In the genomic region with DNA sequence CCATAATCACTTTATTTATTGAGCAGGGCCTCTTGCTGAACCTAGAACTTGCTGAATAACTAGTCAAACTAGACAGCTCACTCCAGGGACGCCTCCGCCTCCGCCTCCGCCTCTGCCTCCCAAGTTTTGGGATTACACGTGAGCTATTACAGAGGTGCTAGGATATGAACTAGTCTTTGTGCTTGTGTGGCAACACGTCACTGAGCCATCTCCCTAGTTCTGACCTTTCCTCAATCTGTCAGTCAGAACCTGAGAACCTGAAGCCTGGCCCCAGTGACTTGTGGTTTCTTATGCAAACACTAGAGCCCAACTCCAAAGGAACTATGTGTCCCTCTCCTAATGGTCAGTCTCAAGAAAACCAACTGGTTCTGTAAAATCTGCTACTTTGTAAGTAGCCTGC, we compare ENCODE assay signal across 31 mouse cellular contexts. TPM values are rescaled to one million over a fixed set of nuclear protein-coding genes. Genes with fewer than 3 reads are reported as not detected.
A peak's percentile ranks its signal among the peaks of the same experiment; 100 is the strongest.
DNase-seq lines count a peak whose midpoint lies in the region; ATAC-seq and TF ChIP-seq lines count a peak whose summit lies in the region.
"Had no signal": no experiment of that assay in that cellular context is flagged by ENCODE, and none has a peak within 500 bp of the region (broad histone marks: within the 10 kb centered on the region; RNA-seq: fewer than 3 reads in every experiment).

No protein-coding gene starts in this region.

- H3K27me3 ChIP-seq in heart, embryonic 10.5 days (ENCODE audit: insufficient read depth, poor library complexity, severe bottlenecking) = peaks cover 17% of the 10 kb centered on the region
- H3K27me3 ChIP-seq in lung, postnatal 0 days (replicated peaks; ENCODE audit: insufficient read depth, low read length) = no peaks in the 10 kb centered on the region
- no peaks in the 10 kb centered on the region for H3K27me3 ChIP-seq in liver, postnatal 0 days (ENCODE audit: insufficient read depth, low read length)
- H3K27me3 ChIP-seq: lung, embryonic 15.5 days; Patski had no signal

- H3K9ac ChIP-seq in lung, postnatal 0 days (replicated peaks; ENCODE audit: low read depth) = no peak overlapping the region
- no peak overlapping the region for H3K9ac ChIP-seq in liver, postnatal 0 days (replicated peaks)
- H3K9ac ChIP-seq: forebrain, postnatal 0 days; hindbrain, embryonic 14.5 days; limb, embryonic 13.5 days; lung, embryonic 15.5 days; midbrain, embryonic 13.5 days had no signal

- DNase-seq in heart, embryonic 10.5 days (ENCODE audit: low spot score) = peak; percentile 65
- no peak for DNase-seq in heart, postnatal 4 days
- peak; percentile 81 for DNase-seq in lung, postnatal 0 days (ENCODE audit: low spot score)
- DNase-seq in lung, postnatal 4 days = no peak
- peak; percentile 55 for DNase-seq in liver, postnatal 0 days
- no peak for DNase-seq in thymus, postnatal 4 days
- no peak for DNase-seq in cerebellum, postnatal 36 days
- DNase-seq in left cerebral cortex, postnatal 4 days = no peak
- DNase-seq: cerebellum, adult 11-12 months; cerebellum, postnatal 10 days; forebrain, postnatal 0 days; gastrocnemius, postnatal 25 days; thymus, postnatal 25 days had no signal

- TF ChIP-seq EP300 in lung, postnatal 0 days (IDR thresholded peaks at IDR 0.05) = peak; percentile 91
- TF ChIP-seq EP300 in liver, postnatal 0 days (IDR thresholded peaks at IDR 0.05; ENCODE audit: low read depth) = no peak

- H3K4me1 ChIP-seq in heart, embryonic 10.5 days = peaks cover 19% of the 10 kb centered on the region
- H3K4me1 ChIP-seq in lung, postnatal 0 days (ENCODE audit: insufficient read depth, low read depth, low read length) = peaks cover 3% of the 10 kb centered on the region; the same call in 1 of the 2 replicates
- H3K4me1 ChIP-seq in liver, postnatal 0 days (ENCODE audit: insufficient read depth) = peaks cover 11% of the 10 kb centered on the region
- H3K4me1 ChIP-seq: limb, embryonic 13.5 days; midbrain, embryonic 13.5 days had no signal

- intact Hi-C loops in left cerebral cortex, postnatal 4 days (cut with DNase I) = no loop called here

- peak; percentile 51 for ATAC-seq in lung, postnatal 0 days
- ATAC-seq in liver, postnatal 0 days = no peak
- ATAC-seq: forebrain, postnatal 0 days; inflammation-experienced regulatory T-cells, adult 6 months; midbrain, embryonic 13.5 days; Patski had no signal

- no peak overlapping the region for H3K4me3 ChIP-seq in heart, embryonic 10.5 days
- no peak overlapping the region for H3K4me3 ChIP-seq in lung, postnatal 0 days (ENCODE audit: low read depth, low read length)
- no peak overlapping the region for H3K4me3 ChIP-seq in liver, postnatal 0 days (ENCODE audit: low read depth, low read length)
- H3K4me3 ChIP-seq: heart, adult 2 months; limb, embryonic 13.5 days; lung, embryonic 15.5 days; megakaryocyte, embryonic 14.5 days; midbrain, embryonic 13.5 days had no signal

- no peaks in the 10 kb centered on the region for H3K9me3 ChIP-seq in heart, embryonic 10.5 days
- H3K9me3 ChIP-seq in lung, postnatal 0 days (ENCODE audit: low read length) = no peaks in the 10 kb centered on the region
- no peaks in the 10 kb centered on the region for H3K9me3 ChIP-seq in liver, postnatal 0 days (ENCODE audit: low read length)
- H3K9me3 ChIP-seq: G1E; limb, embryonic 13.5 days; lung, embryonic 15.5 days; megakaryocyte, embryonic 14.5 days; midbrain, embryonic 13.5 days had no signal

- no peaks in the 10 kb centered on the region for H3K36me3 ChIP-seq in heart, embryonic 10.5 days
- no peaks in the 10 kb centered on the region for H3K36me3 ChIP-seq in lung, postnatal 0 days (ENCODE audit: insufficient read depth, low read length)
- peaks cover 11% of the 10 kb centered on the region; the same call in 1 of the 2 replicates for H3K36me3 ChIP-seq in liver, postnatal 0 days (replicated peaks; ENCODE audit: insufficient read depth, low read length)
- H3K36me3 ChIP-seq: G1E; limb, embryonic 13.5 days; lung, embryonic 15.5 days; midbrain, embryonic 13.5 days had no signal

- H3K27ac ChIP-seq in heart, embryonic 10.5 days = no peak overlapping the region
- peak overlapping the region; percentile 34 for H3K27ac ChIP-seq in lung, postnatal 0 days (ENCODE audit: low read length)
- H3K27ac ChIP-seq in liver, postnatal 0 days (ENCODE audit: low read depth) = peak overlapping the region; percentile 63
- H3K27ac ChIP-seq: heart, adult 2 months; hindbrain, embryonic 14.5 days; limb, embryonic 13.5 days; lung, embryonic 15.5 days; midbrain, embryonic 13.5 days had no signal

- TF ChIP-seq CTCF in lung, postnatal 0 days (IDR thresholded peaks at IDR 0.05) = no peak
- no peak for TF ChIP-seq CTCF in liver, postnatal 0 days (IDR thresholded peaks at IDR 0.05; ENCODE audit: low read depth)

- no peak overlapping the region for H3K4me2 ChIP-seq in lung, postnatal 0 days (replicated peaks; ENCODE audit: low read depth, low read length)
- no peak overlapping the region for H3K4me2 ChIP-seq in liver, postnatal 0 days (ENCODE audit: low read depth, low read length)
- H3K4me2 ChIP-seq: hindbrain, embryonic 14.5 days; limb, embryonic 13.5 days; lung, embryonic 15.5 days; midbrain, embryonic 13.5 days had no signal

- WGBS in heart, embryonic 10.5 days = 81% methylated on average over 6 of the region's 6 CpGs
- 53% methylated on average over 6 of the region's 6 CpGs for WGBS in lung, postnatal 0 days
- 65% methylated on average over 6 of the region's 6 CpGs for WGBS in liver, postnatal 0 days (ENCODE audit: insufficient replicate concordance)

RNA-seq across cellular contexts. Expression of a gene that starts 4.7 kb away (rescaled TPM):
- polyA plus RNA-seq in heart, embryonic 10.5 days (2016; fragmentation: Nextera tagmentation; extraction: Ambion mirVana) = 0.07 and 0.50 TPM in 2 replicates
- not detected for total RNA-seq in heart, postnatal 4 days (2021)
- polyA plus RNA-seq in lung, postnatal 0 days (2015; fragmentation: Nextera tagmentation; extraction: Ambion mirVana) = 28.0 and 35.9 TPM in 2 replicates
- polyA plus RNA-seq in liver, postnatal 0 days (2015; fragmentation: Nextera tagmentation; extraction: Ambion mirVana) = 10.9 and 12.1 TPM in 2 replicates
- total RNA-seq in left cerebral cortex, postnatal 4 days (2021) = not detected
- total RNA-seq: forebrain, postnatal 0 days; gastrocnemius, postnatal 25 days; monocyte, adult 5-6 weeks; neutrophil, adult 5-6 weeks had no signal
- polyA plus RNA-seq: embryonic facial prominence, embryonic 11.5 days; forebrain, embryonic 11.5 days; forebrain, postnatal 0 days; G1E; heart, embryonic 14.5 days; hindbrain, embryonic 14.5 days; inflammation-experienced regulatory T-cells, adult 6 months; kidney, embryonic 14.5 days; midbrain, embryonic 13.5 days; Patski had no signal

RNA-seq across cellular contexts. Expression of a gene that starts 28.7 kb away (rescaled TPM):
- polyA plus RNA-seq in heart, embryonic 10.5 days (2016; fragmentation: Nextera tagmentation; extraction: Ambion mirVana) = not detected in 2 replicates
- total RNA-seq in heart, postnatal 4 days (2021) = not detected
- polyA plus RNA-seq in lung, postnatal 0 days (2015; fragmentation: Nextera tagmentation; extraction: Ambion mirVana) = 529 and 716 TPM in 2 replicates
- 0.11 TPM in 1 of 2 replicates, not detected in the other for polyA plus RNA-seq in liver, postnatal 0 days (2015; fragmentation: Nextera tagmentation; extraction: Ambion mirVana)
- total RNA-seq in left cerebral cortex, postnatal 4 days (2021) = 1 to 10 TPM; 2.3 to 4.5 TPM
- total RNA-seq: adrenal gland, adult 18-20 months; gastrocnemius, postnatal 25 days; heart, adult 2 months; heart, postnatal 25 days; monocyte, adult 5-6 weeks; neutrophil, adult 5-6 weeks had no signal
- polyA plus RNA-seq: embryonic facial prominence, embryonic 11.5 days; G1E; heart, embryonic 14.5 days; inflammation-experienced regulatory T-cells, adult 6 months; kidney, embryonic 14.5 days; limb, embryonic 13.5 days; midbrain, embryonic 13.5 days; Patski had no signal

RNA-seq across cellular contexts. Expression of a gene that starts 52.5 kb away (rescaled TPM):
- 0.32 and 0.73 TPM in 2 replicates for polyA plus RNA-seq in heart, embryonic 10.5 days (2016; fragmentation: Nextera tagmentation; extraction: Ambion mirVana)
- under 1 TPM; 0.14 to 0.23 TPM for total RNA-seq in heart, postnatal 4 days (2021)
- 20.5 and 21.1 TPM in 2 replicates for polyA plus RNA-seq in lung, postnatal 0 days (2015; fragmentation: Nextera tagmentation; extraction: Ambion mirVana)
- 7.5 and 8.5 TPM in 2 replicates for polyA plus RNA-seq in liver, postnatal 0 days (2015; fragmentation: Nextera tagmentation; extraction: Ambion mirVana)
- 1 to 10 TPM; 4.6 to 5.4 TPM for total RNA-seq in left cerebral cortex, postnatal 4 days (2021)
- total RNA-seq: adrenal gland, adult 18-20 months; G1E; neutrophil, adult 5-6 weeks had no signal
- polyA plus RNA-seq: G1E; heart, embryonic 14.5 days; inflammation-experienced regulatory T-cells, adult 6 months had no signal

RNA-seq across cellular contexts. Expression of a gene that starts 59.3 kb away (rescaled TPM):
- 25.7 and 26.0 TPM in 2 replicates for polyA plus RNA-seq in heart, embryonic 10.5 days (2016; fragmentation: Nextera tagmentation; extraction: Ambion mirVana)
- total RNA-seq in heart, postnatal 4 days (2021) = 10 to 100 TPM; 46.3 to 52.0 TPM
- 6.4 and 6.5 TPM in 2 replicates for polyA plus RNA-seq in lung, postnatal 0 days (2015; fragmentation: Nextera tagmentation; extraction: Ambion mirVana)
- 17.7 and 21.1 TPM in 2 replicates for polyA plus RNA-seq in liver, postnatal 0 days (2015; fragmentation: Nextera tagmentation; extraction: Ambion mirVana)
- 10 to 100 TPM; 15.3 to 16.3 TPM for total RNA-seq in left cerebral cortex, postnatal 4 days (2021)
- total RNA-seq: neutrophil, adult 5-6 weeks had no signal

RNA-seq across cellular contexts. Expression of a gene that starts 59.3 kb away (rescaled TPM):
- polyA plus RNA-seq in heart, embryonic 10.5 days (2016; fragmentation: Nextera tagmentation; extraction: Ambion mirVana) = 0.15 TPM in 1 of 2 replicates, not detected in the other
- not detected for total RNA-seq in heart, postnatal 4 days (2021)
- not detected in 2 replicates for polyA plus RNA-seq in lung, postnatal 0 days (2015; fragmentation: Nextera tagmentation; extraction: Ambion mirVana)
- not detected in 2 replicates for polyA plus RNA-seq in liver, postnatal 0 days (2015; fragmentation: Nextera tagmentation; extraction: Ambion mirVana)
- not detected for total RNA-seq in left cerebral cortex, postnatal 4 days (2021)
- total RNA-seq: adrenal gland, adult 18-20 months; forebrain, postnatal 0 days; gastrocnemius, postnatal 25 days; heart, adult 2 months; heart, postnatal 25 days; left cerebral cortex, postnatal 14 days; monocyte, adult 5-6 weeks; neutrophil, adult 5-6 weeks had no signal
- polyA plus RNA-seq: embryonic facial prominence, embryonic 11.5 days; forebrain, embryonic 11.5 days; forebrain, postnatal 0 days; G1E; heart, adult 2 months; heart, embryonic 14.5 days had no signal

Comparison
In these comparisons a context has a peak if more than half of its experiments do, and no peak if none do; other contexts are left out.
1. DNase-seq: peak in heart, embryonic 10.5 days (single experiment), lung, postnatal 0 days (single experiment) and liver, postnatal 0 days (single experiment); none in heart, postnatal 4 days (single experiment), lung, postnatal 4 days (0 of 2), thymus, postnatal 4 days (single experiment), cerebellum, postnatal 36 days (0 of 2) and left cerebral cortex, postnatal 4 days (single experiment).
2. RNA of a gene that starts 28.7 kb away (polyA plus RNA-seq): 529 to 716 TPM in lung, postnatal 0 days; not detected in heart, embryonic 10.5 days and 0.11 TPM in liver, postnatal 0 days; every median in the first group is over 100 times any median in the second.